Mouse (Mus musculus) erythroblast, embryonic 14.5 days (primary cell): ENCODE results near the gene Cdc37l1. TPM values are rescaled to one million over a fixed set of nuclear protein-coding genes. Genes with fewer than 3 reads are reported as not detected.
"Not testable (repeated sequence)": the region's sequence is repeated elsewhere in the genome, so short reads cannot be mapped to it uniquely, and the experiment has no call there.

Experiments used
- H3K27me3 ChIP-seq: 2 replicates; pipeline ENCODE4 v1.6.1; 2012; ENCODE audit warnings: inconsistent platforms; ENCODE audit not compliant: control insufficient read depth
- H3K36me3 ChIP-seq: 2 replicates; pipeline ENCODE4 v1.6.1; 2012; ENCODE audit warnings: mild to moderate bottlenecking, inconsistent platforms; ENCODE audit not compliant: control insufficient read depth
- H3K4me1 ChIP-seq: 2 replicates; pipeline ENCODE4 v1.6.1; 2012; ENCODE audit warnings: inconsistent platforms; ENCODE audit not compliant: control insufficient read depth
- H3K4me3 ChIP-seq: replicated peaks from 2 replicates; pipeline ENCODE3; 2012; ENCODE audit warnings: moderate library complexity, mild to moderate bottlenecking, inconsistent platforms
- H3K9me3 ChIP-seq: 2 replicates; pipeline ENCODE4 v1.6.1; 2012; ENCODE audit warnings: low read length, inconsistent platforms, mixed read lengths; ENCODE audit not compliant: control insufficient read depth
- GATA1 ChIP-seq: IDR thresholded peaks from 2 replicates; pipeline ENCODE4 v1.6.1; 2012; ENCODE audit warnings: low read length, inconsistent platforms, mixed read lengths
- TAL1 ChIP-seq: IDR thresholded peaks from 3 replicates; pipeline ENCODE4 v1.6.1; 2012; ENCODE audit warnings: low read length, inconsistent platforms, mixed read lengths
- polyA plus RNA-seq: library from polyadenylated mRNA; stranded (reverse); fragments of >175 nt; gene quantifications from 2 replicates; pipeline ENCODE4 v1.2.3, GENCODE M21; 2012

The Cdc37l1 gene
- polyA plus RNA-seq, 1 experiment, result 0.20 TPM

GRCm38 (mm10) chr19:28995366-28995765 lies 5.2 kb downstream of the Cdc37l1 start:
- H3K27me3 ChIP-seq, result no peaks in the 10 kb centered on the region
- H3K4me1 ChIP-seq, result peaks cover 16% of the 10 kb centered on the region
- no peak for TF ChIP-seq TAL1
- peaks cover 2% of the 10 kb centered on the region; the same call in 1 of the 2 replicates for H3K9me3 ChIP-seq
- no peak overlapping the region for H3K4me3 ChIP-seq
- H3K36me3 ChIP-seq, result peaks cover 57% of the 10 kb centered on the region

- H3K4me1 ChIP-seq, result no peaks in the 10 kb centered on the region
- no peaks in the 10 kb centered on the region for H3K27me3 ChIP-seq
- TF ChIP-seq TAL1 (no peak), GATA1 (no peak)
- H3K4me3 ChIP-seq, result no peak overlapping the region
- H3K36me3 ChIP-seq, result peaks cover 81% of the 10 kb centered on the region
- no peaks in the 10 kb centered on the region for H3K9me3 ChIP-seq
Measured at GRCm38 (mm10) chr19:28997976-28998630, 8.0 kb downstream of the Cdc37l1 start.

GRCm38 (mm10) chr19:29000321-29000720 lies 10.2 kb downstream of the Cdc37l1 start:
- not testable (repeated sequence) for H3K27me3 ChIP-seq, H3K9me3 ChIP-seq, H3K4me1 ChIP-seq, H3K4me3 ChIP-seq
- peaks cover 71% of the 10 kb centered on the region for H3K36me3 ChIP-seq

- Histone ChIP-seq H3K27me3 (no peaks in the 10 kb centered on the region), H3K4me1 (no peaks in the 10 kb centered on the region), H3K4me3 (no peak overlapping the region), H3K36me3 (peaks cover 76% of the 10 kb centered on the region), H3K9me3 (no peaks in the 10 kb centered on the region)
- TF ChIP-seq GATA1 (no peak), TAL1 (no peak)
Measured at GRCm38 (mm10) chr19:29008069-29008706, 18.0 kb downstream of the Cdc37l1 start.

- TF ChIP-seq TAL1, result no peak
- no peak for TF ChIP-seq GATA1
- H3K36me3 ChIP-seq, result peaks cover 82% of the 10 kb centered on the region
- no peaks in the 10 kb centered on the region for H3K27me3 ChIP-seq
- H3K9me3 ChIP-seq, result no peaks in the 10 kb centered on the region
- H3K4me1 ChIP-seq, result no peaks in the 10 kb centered on the region
- no peak overlapping the region for H3K4me3 ChIP-seq
Measured at GRCm38 (mm10) chr19:29009046-29009445, 18.9 kb downstream of the Cdc37l1 start.

- Histone ChIP-seq H3K4me3 (no peak overlapping the region), H3K9me3 (no peaks in the 10 kb centered on the region), H3K27me3 (no peaks in the 10 kb centered on the region), H3K4me1 (no peaks in the 10 kb centered on the region), H3K36me3 (peaks cover 89% of the 10 kb centered on the region)
- TF ChIP-seq TAL1 (no peak), GATA1 (no peak)
Measured at GRCm38 (mm10) chr19:29011355-29011990, 21.3 kb downstream of the Cdc37l1 start.

GRCm38 (mm10) chr19:29014466-29015055 lies 24.4 kb downstream of the Cdc37l1 start:
- no peaks in the 10 kb centered on the region for H3K9me3 ChIP-seq
- no peaks in the 10 kb centered on the region for H3K4me1 ChIP-seq
- H3K36me3 ChIP-seq, result peaks cover 88% of the 10 kb centered on the region
- TF ChIP-seq GATA1 (no peak), TAL1 (no peak)
- no peak overlapping the region for H3K4me3 ChIP-seq
- H3K27me3 ChIP-seq, result no peaks in the 10 kb centered on the region

GRCm38 (mm10) chr19:29015410-29016203 lies 25.5 kb downstream of the Cdc37l1 start:
- no peaks in the 10 kb centered on the region for H3K27me3 ChIP-seq
- TF ChIP-seq TAL1 (no peak), GATA1 (no peak)
- H3K4me3 ChIP-seq, result no peak overlapping the region
- H3K36me3 ChIP-seq, result peaks cover 91% of the 10 kb centered on the region
- H3K4me1 ChIP-seq, result no peaks in the 10 kb centered on the region
- H3K9me3 ChIP-seq, result no peaks in the 10 kb centered on the region

- TF ChIP-seq GATA1 (no peak), TAL1 (no peak)
- no peaks in the 10 kb centered on the region for H3K9me3 ChIP-seq
- no peaks in the 10 kb centered on the region for H3K27me3 ChIP-seq
- no peak overlapping the region for H3K4me3 ChIP-seq
- H3K36me3 ChIP-seq, result peaks cover 91% of the 10 kb centered on the region
- no peaks in the 10 kb centered on the region for H3K4me1 ChIP-seq
Measured at GRCm38 (mm10) chr19:29016204-29016765, 26.1 kb downstream of the Cdc37l1 start.
